Mouse (Mus musculus) myocyte (in vitro differentiated cells): Measurements from ENCODE around the gene Ephb6. TPM values are rescaled to one million over a fixed set of nuclear protein-coding genes. Genes with fewer than 3 reads are reported as not detected.
"Not testable (repeated sequence)": the region's sequence is repeated elsewhere in the genome, so short reads cannot be mapped to it uniquely, and the experiment has no call there.

ENCODE experiments used
- H3K27me3 ChIP-seq: one replicate; pipeline ENCODE4 v1.6.1; 2011; ENCODE audit not compliant: control insufficient read depth, insufficient read depth, insufficient read length
- H3K36me3 ChIP-seq: one replicate; pipeline ENCODE4 v1.6.1; 2011; ENCODE audit not compliant: control insufficient read depth, insufficient read depth
- H3K4me2 ChIP-seq: one replicate; pipeline ENCODE4 v1.6.1; 2011; ENCODE audit warnings: low read depth, control low read depth
- H3K4me3 ChIP-seq: one replicate; pipeline ENCODE4 v1.5.1; 2011; ENCODE audit warnings: mild to moderate bottlenecking, control low read depth, moderate library complexity
- H3K79me2 ChIP-seq: one replicate; pipeline ENCODE4 v1.6.1; 2011; ENCODE audit not compliant: control insufficient read depth, insufficient read depth
- H3ac ChIP-seq: one replicate; pipeline ENCODE4 v1.6.1; 2011; ENCODE audit not compliant: control insufficient read depth, insufficient read length
- CEBPB ChIP-seq: IDR thresholded peaks from 2 replicates; pipeline ENCODE4 v1.6.1; 2011; ENCODE audit warnings: mild to moderate bottlenecking, moderate library complexity; ENCODE audit not compliant: poor library complexity, insufficient read depth, severe bottlenecking
- E2F4 ChIP-seq: IDR thresholded peaks from one replicate; pipeline ENCODE4 v1.6.1; 2011; ENCODE audit warnings: mild to moderate bottlenecking, control low read depth, moderate library complexity; ENCODE audit not compliant: insufficient read depth
- MAX ChIP-seq: IDR thresholded peaks from one replicate; pipeline ENCODE4 v1.6.1; 2011; ENCODE audit warnings: low read depth, mild to moderate bottlenecking, control low read depth
- MYOD1 ChIP-seq, 3 experiments: IDR thresholded peaks; one replicate each; pipeline ENCODE4 v1.6.1; 2011; ENCODE audit warnings: control low read depth in 2 of 3, low read depth in 2 of 3, mild to moderate bottlenecking in 2 of 3, moderate library complexity in 1 of 3; ENCODE audit not compliant: insufficient read length in 2 of 3, control insufficient read depth in 1 of 3
- MYOG ChIP-seq, 3 experiments: IDR thresholded peaks; one replicate each; pipeline ENCODE4 v1.6.1; 2011; ENCODE audit warnings: control low read depth in 2 of 3, low read depth in 2 of 3, mild to moderate bottlenecking in 2 of 3; ENCODE audit not compliant: insufficient read length in 2 of 3, control insufficient read depth in 1 of 3, insufficient read depth in 1 of 3
- POLR2A ChIP-seq: IDR thresholded peaks from one replicate; pipeline ENCODE4 v1.6.1; 2011; ENCODE audit warnings: low read depth, mild to moderate bottlenecking, control low read depth, moderate library complexity; ENCODE audit not compliant: insufficient read length
- POLR2AphosphoS2 ChIP-seq: IDR thresholded peaks from one replicate; pipeline ENCODE4 v1.6.1; 2011; ENCODE audit warnings: low read depth, control low read depth; ENCODE audit not compliant: insufficient read length
- REST ChIP-seq: IDR thresholded peaks from one replicate; pipeline ENCODE4 v1.6.1; 2011; ENCODE audit warnings: mild to moderate bottlenecking, control low read depth, moderate library complexity; ENCODE audit not compliant: insufficient read depth, insufficient read length
- SRF ChIP-seq: IDR thresholded peaks from one replicate; pipeline ENCODE4 v1.6.1; 2011; ENCODE audit warnings: low read depth; ENCODE audit not compliant: control insufficient read depth, insufficient read length
- TCF12 ChIP-seq: IDR thresholded peaks from one replicate; pipeline ENCODE4 v1.6.1; 2011; ENCODE audit warnings: mild to moderate bottlenecking, control low read depth; ENCODE audit not compliant: poor library complexity, insufficient read depth, severe bottlenecking
- TCF3 ChIP-seq: IDR thresholded peaks from one replicate; pipeline ENCODE4 v1.6.1; 2011; ENCODE audit warnings: low read depth, control low read depth; ENCODE audit not compliant: insufficient read length
- USF1 ChIP-seq: IDR thresholded peaks from one replicate; pipeline ENCODE4 v1.6.1; 2011; ENCODE audit warnings: low read depth, mild to moderate bottlenecking, control low read depth, moderate library complexity
- polyA plus RNA-seq: library from polyadenylated mRNA; unstranded; fragments of >200 nt; fragmentation: generic; extraction: Trizol; gene quantifications from one replicate; pipeline ENCODE4 v1.2.1, GENCODE M21; 2012; ENCODE audit warnings: missing spikeins

The Ephb6 gene
- polyA plus RNA-seq, 1 experiment: 49.6 TPM

DNA sequence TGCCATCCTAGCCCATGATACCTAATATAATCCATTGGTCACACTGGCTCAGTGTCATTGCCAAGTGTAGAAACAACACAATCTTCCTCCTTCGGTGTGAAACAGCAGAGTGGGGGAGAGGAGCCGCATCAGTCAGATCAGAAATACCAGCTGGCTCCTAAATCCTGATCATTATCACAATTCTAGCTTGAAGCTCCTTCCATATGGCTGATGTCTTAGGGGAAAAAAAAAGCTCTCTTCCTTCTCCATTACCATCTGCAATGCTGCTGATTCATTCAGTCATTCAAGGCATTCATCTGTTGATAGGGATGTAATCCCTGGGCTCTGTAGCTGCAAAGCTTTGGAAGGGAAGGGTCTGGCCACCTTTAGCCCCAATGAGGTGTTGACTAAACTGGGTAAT, 45.0 kb upstream of the Ephb6 start:
- no peak overlapping the region for H3K4me2 ChIP-seq
- no peak for TF ChIP-seq POLR2AphosphoS2
- TF ChIP-seq USF1: no peak
- no peak for TF ChIP-seq REST
- no peak for TF ChIP-seq MYOD1 (IDR thresholded peaks at IDR 0.05; ENCODE audit: control insufficient read depth in 1 of 3, insufficient read length in 2 of 3, low read depth in 2 of 3)
- no peak for TF ChIP-seq CEBPB
- TF ChIP-seq TCF3: no peak
- no peak for TF ChIP-seq MAX
- no peak for TF ChIP-seq SRF
- no peak for TF ChIP-seq E2F4
- no peak for TF ChIP-seq MYOG (IDR thresholded peaks at IDR 0.05; ENCODE audit: control insufficient read depth in 1 of 3, insufficient read depth in 1 of 3, insufficient read length in 2 of 3, low read depth in 2 of 3)
- H3K79me2 ChIP-seq: no peaks in the 10 kb centered on the region
- no peak overlapping the region for H3ac ChIP-seq
- no peak overlapping the region for H3K4me3 ChIP-seq
- H3K36me3 ChIP-seq: no peaks in the 10 kb centered on the region
- no peaks in the 10 kb centered on the region for H3K27me3 ChIP-seq

DNA sequence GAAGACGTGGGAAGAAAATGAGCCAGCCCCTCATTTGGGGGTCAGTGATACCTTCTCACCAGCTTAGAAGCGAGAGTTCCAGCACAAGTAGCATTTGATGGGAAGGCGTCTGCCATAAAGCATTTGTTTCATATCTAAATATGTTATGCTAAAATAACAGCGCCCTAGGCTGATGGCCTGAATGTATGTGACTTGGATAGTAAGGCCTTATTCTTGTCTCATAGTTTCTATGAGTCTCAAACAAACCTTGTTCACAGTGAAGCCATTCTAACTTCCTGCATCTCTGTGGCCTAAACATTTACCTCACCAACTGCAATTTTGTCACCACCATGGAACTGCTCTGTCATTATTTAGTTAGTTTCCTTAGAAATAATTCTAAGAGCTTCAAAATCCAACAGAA, 42.7 kb upstream of the Ephb6 start:
- Histone ChIP-seq H3K36me3 (no peaks in the 10 kb centered on the region), H3K4me2 (no peak overlapping the region), H3K4me3 (no peak overlapping the region), H3K79me2 (no peaks in the 10 kb centered on the region), H3ac (no peak overlapping the region), H3K27me3 (no peaks in the 10 kb centered on the region)
- TF ChIP-seq E2F4: no peak
- no peak for TF ChIP-seq POLR2A
- TF ChIP-seq TCF3: no peak
- TF ChIP-seq MAX: no peak
- no peak for TF ChIP-seq MYOD1 (IDR thresholded peaks at IDR 0.05; ENCODE audit: control insufficient read depth in 1 of 3, insufficient read length in 2 of 3, low read depth in 2 of 3)
- no peak for TF ChIP-seq SRF
- no peak for TF ChIP-seq REST
- no peak for TF ChIP-seq TCF12
- TF ChIP-seq USF1: no peak
- no peak for TF ChIP-seq POLR2AphosphoS2
- TF ChIP-seq CEBPB: no peak
- TF ChIP-seq MYOG (IDR thresholded peaks at IDR 0.05; ENCODE audit: control insufficient read depth in 1 of 3, insufficient read depth in 1 of 3, insufficient read length in 2 of 3, low read depth in 2 of 3): no peak

DNA sequence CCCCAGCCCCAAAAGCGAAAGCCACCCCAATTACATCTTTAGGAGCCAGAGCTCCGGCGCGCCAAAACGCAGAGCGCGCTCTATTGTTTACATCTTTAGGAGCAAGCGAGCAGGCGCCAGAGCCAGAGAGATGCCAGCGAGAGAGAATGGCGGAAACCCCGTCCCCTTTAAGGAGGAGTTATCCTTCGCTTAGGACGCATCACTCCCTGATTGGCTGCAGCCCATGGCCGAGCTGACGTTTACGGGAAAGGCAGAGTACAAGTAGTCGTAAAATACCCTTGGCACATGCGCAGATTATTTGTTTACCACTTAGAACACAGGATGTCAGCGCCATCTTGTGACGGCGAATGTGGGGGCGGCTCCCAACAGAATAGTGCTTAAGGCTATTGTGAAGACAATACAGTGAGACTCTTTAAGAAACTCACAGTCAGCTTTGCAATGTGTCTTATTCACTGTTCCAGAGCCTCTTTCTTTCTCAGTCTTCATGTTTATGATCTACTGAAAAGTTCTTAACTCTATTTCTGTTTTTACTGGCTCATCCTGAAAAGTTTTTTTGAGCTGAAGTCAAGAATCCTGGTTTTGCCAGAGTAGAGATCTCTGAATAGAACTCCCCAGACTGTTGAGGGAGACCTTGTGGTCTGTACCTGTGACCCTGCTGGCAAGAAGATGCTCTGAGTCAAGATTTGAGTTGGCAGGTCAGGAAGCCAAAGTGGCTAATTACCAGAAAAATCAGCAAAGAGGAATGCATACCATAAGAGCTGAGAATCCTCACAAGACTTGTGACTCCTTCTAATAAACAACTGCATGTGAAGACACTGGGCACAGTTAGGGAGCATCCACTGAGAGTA, 42.0 kb upstream of the Ephb6 start:
- H3K4me2 ChIP-seq, H3K27me3 ChIP-seq, H3K79me2 ChIP-seq, H3K36me3 ChIP-seq, H3ac ChIP-seq, H3K4me3 ChIP-seq: not testable (repeated sequence)

DNA sequence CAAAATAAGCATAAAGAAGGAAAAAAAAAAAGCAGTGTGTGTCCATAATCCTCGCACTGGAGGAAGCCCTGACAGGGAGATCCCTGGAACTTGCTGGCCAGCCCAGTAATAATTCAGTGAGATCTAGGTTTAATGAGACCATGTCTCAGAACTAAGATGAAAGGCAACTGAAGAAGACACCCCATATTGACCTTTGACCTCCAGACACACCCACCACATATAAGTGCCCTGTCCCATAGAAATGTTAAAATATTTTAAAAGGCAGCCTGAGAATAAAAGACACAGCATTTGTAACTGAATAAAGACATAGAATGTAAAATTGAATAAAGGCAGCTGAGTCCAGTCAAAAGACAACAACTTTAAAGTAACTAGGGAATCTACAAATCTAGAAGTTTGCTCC, 40.0 kb upstream of the Ephb6 start:
- H3K27me3 ChIP-seq: no peaks in the 10 kb centered on the region
- no peaks in the 10 kb centered on the region for H3K36me3 ChIP-seq
- H3K4me2 ChIP-seq: no peak overlapping the region
- TF ChIP-seq MYOG (IDR thresholded peaks at IDR 0.05; ENCODE audit: control insufficient read depth in 1 of 3, insufficient read depth in 1 of 3, insufficient read length in 2 of 3, low read depth in 2 of 3): no peak
- no peak for TF ChIP-seq MAX
- no peak for TF ChIP-seq CEBPB
- no peak for TF ChIP-seq TCF3
- TF ChIP-seq USF1: no peak
- TF ChIP-seq TCF12: no peak
- TF ChIP-seq SRF: no peak
- no peak for TF ChIP-seq E2F4
- no peak for TF ChIP-seq POLR2A
- no peak for TF ChIP-seq POLR2AphosphoS2
- TF ChIP-seq REST: no peak
- TF ChIP-seq MYOD1 (IDR thresholded peaks at IDR 0.05; ENCODE audit: control insufficient read depth in 1 of 3, insufficient read length in 2 of 3, low read depth in 2 of 3): no peak
- no peak overlapping the region for H3K4me3 ChIP-seq
- H3ac ChIP-seq: no peak overlapping the region
- H3K79me2 ChIP-seq: no peaks in the 10 kb centered on the region

DNA sequence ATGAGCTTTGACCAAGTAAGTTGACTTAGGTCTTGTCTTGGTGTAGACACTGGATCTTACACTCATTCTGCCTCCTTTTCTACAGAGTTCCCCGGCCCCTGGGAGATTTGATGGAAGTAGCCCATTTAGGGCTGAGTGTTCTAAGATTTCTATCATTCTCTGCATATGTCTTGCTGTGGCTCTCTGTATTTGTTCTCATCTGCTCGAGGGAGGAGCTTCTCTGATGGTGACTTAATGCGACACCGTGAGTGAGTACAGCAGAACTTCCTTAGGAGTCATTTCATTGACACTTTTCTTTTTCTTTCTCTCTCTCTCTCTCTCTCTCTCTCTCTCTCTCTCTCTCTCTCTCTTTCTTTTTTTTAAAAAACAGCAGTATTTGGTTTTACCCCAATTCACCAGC, 38.3 kb upstream of the Ephb6 start:
- H3K4me3 ChIP-seq: no peak overlapping the region

More for the DNA sequence above, 38.3 kb upstream of the Ephb6 start:
- no peak overlapping the region for H3K4me2 ChIP-seq
- H3K36me3 ChIP-seq: no peaks in the 10 kb centered on the region
- H3K79me2 ChIP-seq: no peaks in the 10 kb centered on the region
- no peaks in the 10 kb centered on the region for H3K27me3 ChIP-seq
- no peak overlapping the region for H3ac ChIP-seq
- no peak for TF ChIP-seq MAX
- no peak for TF ChIP-seq USF1
- no peak for TF ChIP-seq MYOD1 (IDR thresholded peaks at IDR 0.05; ENCODE audit: control insufficient read depth in 1 of 3, insufficient read length in 2 of 3, low read depth in 2 of 3)
- no peak for TF ChIP-seq MYOG (IDR thresholded peaks at IDR 0.05; ENCODE audit: control insufficient read depth in 1 of 3, insufficient read depth in 1 of 3, insufficient read length in 2 of 3, low read depth in 2 of 3)
- TF ChIP-seq E2F4: no peak
- TF ChIP-seq SRF: no peak
- TF ChIP-seq POLR2A: no peak
- TF ChIP-seq REST: no peak
- no peak for TF ChIP-seq TCF3
- no peak for TF ChIP-seq POLR2AphosphoS2
- TF ChIP-seq CEBPB: no peak
- TF ChIP-seq TCF12: no peak
